Mouse (Mus musculus): ENCODE measurements around the gene Prkch.

DNA sequence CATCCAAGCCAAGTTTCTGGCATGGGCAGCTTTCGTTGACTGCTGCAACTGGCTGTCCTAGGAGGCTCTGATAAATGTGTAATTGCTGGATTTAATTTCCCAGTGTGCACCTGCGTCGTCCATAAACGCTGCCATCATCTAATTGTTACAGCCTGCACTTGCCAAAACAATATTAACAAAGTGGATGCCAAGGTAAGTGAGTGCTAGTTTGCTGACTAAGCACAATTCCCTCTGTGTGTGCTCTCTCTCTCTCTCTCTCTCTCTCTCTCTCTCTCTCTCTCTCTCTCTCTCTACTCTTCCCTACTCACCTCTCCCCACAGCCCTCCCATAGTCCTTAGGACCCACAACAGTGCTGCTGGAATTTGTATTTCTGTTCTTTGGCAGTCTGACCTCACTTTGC lies 111.5 kb downstream of the Prkch start:
- TF ChIP-seq POLR2A (IDR thresholded peaks at IDR 0.05; ENCODE audit: control insufficient read depth, low read depth, low read length) (no peak), CTCF (IDR thresholded peaks at IDR 0.05; ENCODE audit: control insufficient read depth, insufficient read depth, insufficient replicate concordance, low read depth, low read length) (no peak)
